Mouse (Mus musculus) G1E (cell line): ENCODE measurements at regions not wholly inside any gene's neighbourhood (a gene's known extent, or its start where the extent isn't known, plus 50 kb on each side); places are given as distances from the start of the nearest gene placed in this dataset.

Experiments
- ATAC-seq: 2 replicates; pipeline ENCODE4 v1.8.0; 2016; ENCODE audit warnings: mild to moderate bottlenecking; ENCODE audit not compliant: insufficient number of reproducible peaks, poor library complexity, low FRiP score, severe bottlenecking; ENCODE audit errors: extremely low read depth
- DNase-seq: peaks from one replicate; pipeline ENCODE4 v3.0.0; 2012; ENCODE audit warnings: low spot score
- H3K27me3 ChIP-seq: 2 replicates; pipeline ENCODE4 v1.6.1; 2012; ENCODE audit warnings: mild to moderate bottlenecking, low read length, inconsistent platforms; ENCODE audit not compliant: insufficient read depth
- H3K36me3 ChIP-seq: replicated peaks from 2 replicates; pipeline ENCODE3; 2012; ENCODE audit warnings: mild to moderate bottlenecking, inconsistent platforms
- H3K4me1 ChIP-seq: 2 replicates; pipeline ENCODE4 v1.6.1; 2012; ENCODE audit warnings: low read depth, low read length, inconsistent platforms, mixed read lengths; ENCODE audit not compliant: insufficient read depth
- H3K4me3 ChIP-seq: 2 replicates; pipeline ENCODE4 v1.5.1; 2012; ENCODE audit warnings: low read depth, mild to moderate bottlenecking, inconsistent platforms, low read length, moderate library complexity, mixed read lengths
- H3K9me3 ChIP-seq: replicated peaks from 2 replicates; pipeline ENCODE4 v1.6.1; 2012; ENCODE audit warnings: inconsistent platforms
- CTCF ChIP-seq: IDR thresholded peaks from 2 replicates; pipeline ENCODE4 v1.5.1; 2012; ENCODE audit warnings: low read depth, low read length, inconsistent platforms, mixed read lengths
- GATA1 ChIP-seq: IDR thresholded peaks from 2 replicates; pipeline ENCODE4 v1.6.1; 2012; ENCODE audit warnings: borderline replicate concordance, low read length, inconsistent platforms, mixed read lengths
- GATA2 ChIP-seq: IDR thresholded peaks from 2 replicates; pipeline ENCODE4 v1.6.1; 2012; ENCODE audit warnings: low read depth, low read length, inconsistent platforms, borderline replicate concordance
- POLR2AphosphoS5 ChIP-seq: IDR thresholded peaks from 2 replicates; pipeline ENCODE4 v1.6.1; 2012; ENCODE audit warnings: low read depth, low read length, inconsistent platforms; ENCODE audit not compliant: insufficient replicate concordance
- TAL1 ChIP-seq: conservative IDR thresholded peaks from 2 replicates; pipeline ENCODE4 v1.6.1; 2012; ENCODE audit warnings: low read depth, low read length, inconsistent platforms, mixed read lengths

- Histone ChIP-seq H3K9me3 (0 out of 2 replicates have a peak, but pooled peaks cover 5% of the 10 kb centered on the region), H3K4me3 (no peak overlapping the region), H3K4me1 (no peaks in the 10 kb centered on the region), H3K36me3 (no peaks in the 10 kb centered on the region), H3K27me3 (no peaks in the 10 kb centered on the region)
- ATAC-seq (no peak), DNase-seq (no peak)
- no peak for TF ChIP-seq TAL1
These were observed 687.0 kb downstream of the Tpm3-rs7 start for GRCm38 (mm10) chr14:114001377-114001776.

GRCm38 (mm10) chr14:114002420-114002819, 688.0 kb downstream of the Tpm3-rs7 start:
- Histone ChIP-seq H3K36me3 (no peaks in the 10 kb centered on the region), H3K4me3 (no peak overlapping the region), H3K4me1 (no peaks in the 10 kb centered on the region), H3K9me3 (0 out of 2 replicates have a peak, but pooled peaks cover 6% of the 10 kb centered on the region), H3K27me3 (no peaks in the 10 kb centered on the region)
- DNase-seq (no peak), ATAC-seq (no peak)
- TF ChIP-seq GATA1 = no peak
- TF ChIP-seq TAL1 = no peak
- TF ChIP-seq POLR2AphosphoS5 = no peak
- no peak for TF ChIP-seq GATA2
- TF ChIP-seq CTCF = no peak

GRCm38 (mm10) chr14:114037063-114037462, 722.7 kb downstream of the Tpm3-rs7 start:
- no peaks in the 10 kb centered on the region for H3K27me3 ChIP-seq
- DNase-seq = no peak
- no peaks in the 10 kb centered on the region for H3K36me3 ChIP-seq
- no peak overlapping the region for H3K4me3 ChIP-seq
- H3K9me3 ChIP-seq = peaks cover 4% of the 10 kb centered on the region; the same call in 1 of the 2 replicates
- no peaks in the 10 kb centered on the region for H3K4me1 ChIP-seq
- TF ChIP-seq GATA2 = no peak
- TF ChIP-seq POLR2AphosphoS5 = no peak
- no peak for TF ChIP-seq GATA1
- TF ChIP-seq CTCF = no peak
- TF ChIP-seq TAL1 = no peak
- no peak for ATAC-seq

- TF ChIP-seq GATA2 = no peak
- TF ChIP-seq POLR2AphosphoS5 = no peak
- no peak for TF ChIP-seq GATA1
- TF ChIP-seq TAL1 = no peak
- TF ChIP-seq CTCF = no peak
- no peak for DNase-seq
- no peaks in the 10 kb centered on the region for H3K36me3 ChIP-seq
- no peaks in the 10 kb centered on the region for H3K4me1 ChIP-seq
- ATAC-seq = no peak
- no peaks in the 10 kb centered on the region for H3K27me3 ChIP-seq
- H3K4me3 ChIP-seq = no peak overlapping the region
- peaks cover 4% of the 10 kb centered on the region; the same call in 1 of the 2 replicates for H3K9me3 ChIP-seq
These were observed 724.4 kb downstream of the Tpm3-rs7 start for GRCm38 (mm10) chr14:114038611-114039312.

- H3K27me3 ChIP-seq = no peaks in the 10 kb centered on the region
- ATAC-seq = no peak
These were observed 739.3 kb downstream of the Tpm3-rs7 start for GRCm38 (mm10) chr14:114053558-114054235.

GRCm38 (mm10) chr14:114061347-114061746, 746.9 kb downstream of the Tpm3-rs7 start:
- no peak for DNase-seq
- H3K4me3 ChIP-seq = no peak overlapping the region
- peaks cover 7% of the 10 kb centered on the region; the same call in 1 of the 2 replicates for H3K9me3 ChIP-seq
- H3K27me3 ChIP-seq = no peaks in the 10 kb centered on the region
- no peaks in the 10 kb centered on the region for H3K36me3 ChIP-seq
- no peak for ATAC-seq
- H3K4me1 ChIP-seq = no peaks in the 10 kb centered on the region
- TF ChIP-seq GATA2 (no peak), TAL1 (no peak), CTCF (no peak), GATA1 (no peak), POLR2AphosphoS5 (no peak)

More at GRCm38 (mm10) chr14:114053558-114054235, 739.3 kb downstream of the Tpm3-rs7 start:
- DNase-seq = no peak
- TF ChIP-seq GATA2 (no peak), CTCF (no peak)
- H3K4me1 ChIP-seq = no peaks in the 10 kb centered on the region
- no peak overlapping the region for H3K4me3 ChIP-seq
- no peaks in the 10 kb centered on the region for H3K36me3 ChIP-seq
- H3K9me3 ChIP-seq = peaks cover 14% of the 10 kb centered on the region

GRCm38 (mm10) chr14:114062582-114062981, 748.2 kb downstream of the Tpm3-rs7 start:
- H3K4me3 ChIP-seq = no peak overlapping the region

More at GRCm38 (mm10) chr14:114062582-114062981, 748.2 kb downstream of the Tpm3-rs7 start:
- DNase-seq (no peak), ATAC-seq (peak; percentile 15; the same call in 1 of the 2 replicates)
- peaks cover 7% of the 10 kb centered on the region; the same call in 1 of the 2 replicates for H3K9me3 ChIP-seq
- H3K4me1 ChIP-seq = no peaks in the 10 kb centered on the region
- H3K36me3 ChIP-seq = no peaks in the 10 kb centered on the region
- H3K27me3 ChIP-seq = no peaks in the 10 kb centered on the region
- TF ChIP-seq GATA2 = no peak
- no peak for TF ChIP-seq CTCF
- no peak for TF ChIP-seq POLR2AphosphoS5
- TF ChIP-seq TAL1 = no peak
- TF ChIP-seq GATA1 = no peak
